Mouse (Mus musculus): ENCODE data around the gene Akap9. TPM values are rescaled to one million over a fixed set of nuclear protein-coding genes. Genes with fewer than 3 reads are reported as not detected.
"Not testable (repeated sequence)": the region's sequence is repeated elsewhere in the genome, so short reads cannot be mapped to it uniquely, and the experiment has no call there.

Akap9 gene
- polyA plus RNA-seq, 1 experiment from 2014 or later, result 137 TPM

DNA sequence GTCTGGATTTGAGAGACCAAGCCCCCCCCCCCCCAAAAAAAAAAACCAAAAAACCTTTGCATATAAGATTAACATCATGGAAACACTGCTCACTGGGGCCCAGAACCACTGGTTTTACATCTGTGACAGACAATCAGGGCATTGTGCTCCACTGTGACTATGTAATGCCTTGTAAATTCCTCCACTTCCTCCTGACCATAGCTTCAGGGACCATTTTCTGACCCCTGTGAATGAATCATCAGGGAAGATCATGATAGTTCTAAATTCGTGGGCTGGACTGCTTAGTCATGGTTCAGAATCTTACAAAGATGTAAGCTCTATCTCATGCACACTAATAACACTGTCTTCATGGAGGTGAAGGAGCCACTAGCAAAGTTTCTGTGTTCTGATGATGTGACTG lies 61.8 kb downstream of the Akap9 start:
- Histone ChIP-seq H3K9ac (ENCODE audit: low read length) (no peak overlapping the region), H3K27me3 (ENCODE audit: control insufficient read depth, insufficient read depth, low read length) (no peaks in the 10 kb centered on the region), H3K4me2 (ENCODE audit: low read depth, low read length) (no peak overlapping the region), H3K27ac (ENCODE audit: low read length) (no peak overlapping the region), H3K36me3 (ENCODE audit: control insufficient read depth, insufficient read depth, low read length) (peaks cover 11% of the 10 kb centered on the region; the same call in 1 of the 2 replicates), H3K4me1 (ENCODE audit: control insufficient read depth, insufficient read depth, low read length) (no peaks in the 10 kb centered on the region), H3K4me3 (replicated peaks; ENCODE audit: low read length) (no peak overlapping the region), H3K9me3 (replicated peaks; ENCODE audit: control insufficient read depth, low read length) (no peaks in the 10 kb centered on the region)
- 66% methylated on average over 1 of the region's 1 CpGs for WGBS
- ATAC-seq (ENCODE audit: insufficient read depth, low FRiP score), result no peak

DNA sequence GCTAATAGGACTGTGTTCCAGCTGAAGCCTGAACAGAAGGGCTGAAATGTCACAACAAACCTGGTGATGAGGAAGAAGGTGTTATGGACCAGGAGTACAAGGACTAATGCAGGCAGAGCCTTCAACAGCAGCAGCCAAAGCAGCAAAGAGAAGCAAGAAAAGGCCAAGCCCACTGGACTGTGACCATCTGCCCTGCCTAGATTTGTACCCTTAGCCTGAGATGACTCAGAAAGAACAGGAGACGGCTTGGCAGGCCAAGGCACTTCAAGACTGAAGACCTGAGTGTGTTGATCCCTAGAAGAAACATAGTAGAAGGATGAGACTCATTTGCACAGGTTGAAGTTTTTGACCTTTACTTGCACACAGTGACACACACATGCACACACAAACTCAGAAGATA lies 62.6 kb downstream of the Akap9 start:
- 83% methylated on average over 1 of the region's 1 CpGs for WGBS
- Histone ChIP-seq H3K4me2 (ENCODE audit: low read depth, low read length) (no peak overlapping the region), H3K4me3 (replicated peaks; ENCODE audit: low read length) (no peak overlapping the region), H3K4me1 (ENCODE audit: control insufficient read depth, insufficient read depth, low read length) (no peaks in the 10 kb centered on the region), H3K36me3 (ENCODE audit: control insufficient read depth, insufficient read depth, low read length) (peaks cover 11% of the 10 kb centered on the region; the same call in 1 of the 2 replicates), H3K9me3 (replicated peaks; ENCODE audit: control insufficient read depth, low read length) (no peaks in the 10 kb centered on the region), H3K27ac (ENCODE audit: low read length) (no peak overlapping the region), H3K27me3 (ENCODE audit: control insufficient read depth, insufficient read depth, low read length) (no peaks in the 10 kb centered on the region), H3K9ac (ENCODE audit: low read length) (no peak overlapping the region)
- ATAC-seq (ENCODE audit: insufficient read depth, low FRiP score), result no peak

DNA sequence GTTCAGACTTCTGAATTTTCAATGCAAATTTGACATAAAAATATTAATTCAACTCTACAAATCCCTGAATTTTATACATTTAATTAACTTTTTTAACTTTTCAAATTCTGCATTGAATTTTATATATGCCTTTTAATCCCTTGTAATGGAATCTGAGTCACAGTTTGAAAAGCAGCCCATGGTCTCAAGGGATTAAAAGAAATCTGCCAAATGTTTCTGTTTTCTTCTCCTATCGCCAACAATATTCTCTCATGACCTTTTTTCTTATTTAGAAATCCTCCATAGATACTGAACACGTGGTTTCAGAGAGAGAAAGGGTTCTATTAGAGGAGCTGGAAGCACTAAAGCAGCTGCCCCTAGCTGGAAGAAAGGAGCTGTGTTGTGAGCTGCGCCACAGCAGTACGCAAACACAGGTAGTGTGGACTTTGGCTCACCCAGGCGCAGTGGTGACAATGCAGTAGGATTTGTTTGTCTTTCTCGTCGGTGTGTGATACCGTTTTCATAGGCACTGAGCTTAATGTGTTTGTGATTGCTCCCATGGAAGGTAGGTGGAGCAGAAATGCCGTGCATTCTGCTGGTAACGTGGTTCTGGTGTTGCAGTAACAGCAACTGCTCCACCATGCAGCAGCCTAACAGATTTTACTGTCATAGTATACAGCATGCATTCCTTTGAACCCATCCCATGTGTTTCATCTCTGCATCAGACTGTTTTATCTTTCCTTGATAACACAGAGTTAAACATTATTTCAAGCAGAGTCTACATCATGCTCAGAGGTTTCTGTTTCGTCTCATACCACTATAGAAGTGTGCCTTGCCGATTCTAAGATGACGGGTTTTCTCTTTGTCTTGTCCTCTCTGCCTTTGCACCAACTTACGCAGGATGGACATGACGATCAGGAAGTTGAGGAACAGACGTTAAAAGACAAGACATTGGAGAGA lies 76.9 kb downstream of the Akap9 start:
- 61% methylated on average over 16 of the region's 16 CpGs for WGBS
- no peaks in the 10 kb centered on the region for H3K36me3 ChIP-seq (ENCODE audit: control insufficient read depth, insufficient read depth, low read length)
- peak overlapping the region; percentile 65; the same call in 1 of the 2 replicates for H3K27ac ChIP-seq (ENCODE audit: low read length)
- no peaks in the 10 kb centered on the region for H3K9me3 ChIP-seq (replicated peaks; ENCODE audit: control insufficient read depth, low read length)
- H3K4me1 ChIP-seq (ENCODE audit: control insufficient read depth, insufficient read depth, low read length), result no peaks in the 10 kb centered on the region
- H3K4me3 ChIP-seq (replicated peaks; ENCODE audit: low read length), result peak overlapping the region; percentile 23
- peak overlapping the region; percentile 39; the same call in 1 of the 2 replicates for H3K4me2 ChIP-seq (ENCODE audit: low read depth, low read length)
- no peak overlapping the region for H3K9ac ChIP-seq (ENCODE audit: low read length)
- ATAC-seq (ENCODE audit: insufficient read depth, low FRiP score), result peak; percentile 97
- H3K27me3 ChIP-seq (ENCODE audit: control insufficient read depth, insufficient read depth, low read length), result no peaks in the 10 kb centered on the region

DNA sequence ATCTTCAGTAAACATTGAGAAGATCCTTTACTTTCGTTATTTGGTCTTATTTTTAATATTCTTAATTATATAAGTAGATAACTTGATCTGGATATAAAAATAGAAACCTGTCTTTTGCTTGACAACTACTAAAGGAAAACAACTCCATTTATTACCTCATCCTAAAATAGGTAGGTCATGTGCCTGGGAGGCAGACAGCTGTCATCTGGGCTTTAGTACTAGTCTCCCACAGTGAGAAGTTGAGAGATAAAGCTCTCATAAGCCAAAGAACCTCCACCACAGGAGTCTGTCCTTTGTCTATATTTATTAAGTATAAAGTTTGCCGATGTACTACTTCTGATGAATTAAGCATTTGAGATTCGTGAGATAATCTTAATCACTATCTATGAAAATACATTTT lies 78.8 kb downstream of the Akap9 start:
- no peak for ATAC-seq (ENCODE audit: insufficient read depth, low FRiP score)

DNA sequence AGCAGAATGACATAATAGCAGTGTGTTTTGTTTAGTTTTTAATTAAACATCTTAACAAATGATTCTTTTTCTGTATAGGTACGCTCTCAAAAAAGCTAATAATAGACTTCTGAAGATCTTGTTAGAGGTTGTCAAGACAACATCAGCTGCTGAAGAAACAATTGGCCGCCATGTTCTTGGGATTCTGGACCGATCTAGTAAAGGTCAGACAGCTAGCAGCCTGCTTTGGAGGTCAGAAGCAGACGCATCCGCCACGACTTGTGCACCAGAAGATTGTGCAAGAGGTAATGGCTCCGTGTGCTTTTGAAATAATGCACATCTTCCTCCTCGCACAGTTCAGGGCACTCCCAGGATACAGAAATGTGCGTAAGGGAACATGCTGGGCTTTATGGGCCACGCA lies 80.4 kb downstream of the Akap9 start:
- 93% methylated on average over 10 of the region's 10 CpGs for WGBS
- no peak overlapping the region for H3K4me3 ChIP-seq (replicated peaks; ENCODE audit: low read length)
- H3K4me2 ChIP-seq (ENCODE audit: low read depth, low read length), result no peak overlapping the region
- H3K27ac ChIP-seq (ENCODE audit: low read length), result no peak overlapping the region
- H3K9me3 ChIP-seq (replicated peaks; ENCODE audit: control insufficient read depth, low read length), result no peaks in the 10 kb centered on the region
- no peak for ATAC-seq (ENCODE audit: insufficient read depth, low FRiP score)
- no peak overlapping the region for H3K9ac ChIP-seq (ENCODE audit: low read length)
- H3K27me3 ChIP-seq (ENCODE audit: control insufficient read depth, insufficient read depth, low read length), result no peaks in the 10 kb centered on the region
- no peaks in the 10 kb centered on the region for H3K4me1 ChIP-seq (ENCODE audit: control insufficient read depth, insufficient read depth, low read length)
- H3K36me3 ChIP-seq (ENCODE audit: control insufficient read depth, insufficient read depth, low read length), result no peaks in the 10 kb centered on the region

More for the DNA sequence above, 78.8 kb downstream of the Akap9 start:
- no peaks in the 10 kb centered on the region for H3K9me3 ChIP-seq (replicated peaks; ENCODE audit: control insufficient read depth, low read length)
- no peak overlapping the region for H3K4me2 ChIP-seq (ENCODE audit: low read depth, low read length)
- no peak overlapping the region for H3K27ac ChIP-seq (ENCODE audit: low read length)
- no peaks in the 10 kb centered on the region for H3K27me3 ChIP-seq (ENCODE audit: control insufficient read depth, insufficient read depth, low read length)
- H3K36me3 ChIP-seq (ENCODE audit: control insufficient read depth, insufficient read depth, low read length), result no peaks in the 10 kb centered on the region
- no peak overlapping the region for H3K4me3 ChIP-seq (replicated peaks; ENCODE audit: low read length)
- 84% methylated on average over 3 of the region's 3 CpGs for WGBS
- no peaks in the 10 kb centered on the region for H3K4me1 ChIP-seq (ENCODE audit: control insufficient read depth, insufficient read depth, low read length)
- no peak overlapping the region for H3K9ac ChIP-seq (ENCODE audit: low read length)

DNA sequence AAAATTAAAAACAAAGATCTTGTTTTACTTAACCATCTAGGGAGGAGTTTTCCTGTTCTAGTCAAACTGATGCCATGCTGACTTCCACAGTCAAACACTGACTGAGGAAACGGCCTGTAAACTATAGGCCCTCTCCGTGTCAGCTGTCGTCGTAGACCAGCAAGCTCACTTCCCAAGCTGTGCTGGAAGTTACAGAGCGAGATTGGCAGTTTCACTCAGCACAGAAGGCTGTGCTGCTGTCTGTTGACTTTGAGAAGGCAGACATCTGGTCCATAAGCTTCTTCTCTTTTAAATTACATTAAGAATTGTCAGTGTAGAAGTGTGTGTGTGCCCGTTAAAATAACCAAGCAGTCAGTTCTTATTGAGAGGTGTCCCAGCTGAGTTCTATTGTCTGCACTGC lies 81.7 kb downstream of the Akap9 start:
- H3K36me3 ChIP-seq (ENCODE audit: control insufficient read depth, insufficient read depth, low read length), result peaks cover 6% of the 10 kb centered on the region; the same call in 1 of the 2 replicates
- WGBS, result 84% methylated on average over 6 of the region's 6 CpGs
- H3K27ac ChIP-seq (ENCODE audit: low read length), result no peak overlapping the region
- ATAC-seq (ENCODE audit: insufficient read depth, low FRiP score), result no peak
- no peak overlapping the region for H3K4me2 ChIP-seq (ENCODE audit: low read depth, low read length)
- H3K9ac ChIP-seq (ENCODE audit: low read length), result no peak overlapping the region
- H3K9me3 ChIP-seq (replicated peaks; ENCODE audit: control insufficient read depth, low read length), result no peaks in the 10 kb centered on the region
- no peaks in the 10 kb centered on the region for H3K27me3 ChIP-seq (ENCODE audit: control insufficient read depth, insufficient read depth, low read length)
- no peak overlapping the region for H3K4me3 ChIP-seq (replicated peaks; ENCODE audit: low read length)
- H3K4me1 ChIP-seq (ENCODE audit: control insufficient read depth, insufficient read depth, low read length), result no peaks in the 10 kb centered on the region

DNA sequence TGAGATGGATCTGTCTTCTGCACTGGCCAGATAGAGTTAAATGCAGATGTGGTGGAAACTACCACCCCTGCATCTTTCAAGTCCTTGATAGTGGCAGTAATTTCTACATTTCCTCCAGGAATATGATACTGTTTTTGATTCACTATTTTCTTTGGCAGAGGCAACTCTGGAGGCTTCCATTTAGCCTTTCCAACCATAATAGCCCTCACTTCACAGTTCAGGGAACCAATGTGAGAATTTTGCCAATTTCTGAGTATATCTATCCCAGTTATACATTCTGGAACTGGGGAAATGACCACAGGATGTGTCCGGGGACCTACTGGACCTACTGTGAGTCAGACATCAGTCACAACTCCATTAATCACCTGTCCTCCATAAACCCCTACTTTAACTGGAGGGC lies 89.8 kb downstream of the Akap9 start:
- ATAC-seq (ENCODE audit: insufficient read depth, low FRiP score); H3K4me2 ChIP-seq (ENCODE audit: low read depth, low read length); H3K4me1 ChIP-seq (ENCODE audit: control insufficient read depth, insufficient read depth, low read length); H3K9ac ChIP-seq (ENCODE audit: low read length); H3K27ac ChIP-seq (ENCODE audit: low read length); H3K4me3 ChIP-seq (replicated peaks; ENCODE audit: low read length); H3K27me3 ChIP-seq (ENCODE audit: control insufficient read depth, insufficient read depth, low read length); H3K9me3 ChIP-seq (replicated peaks; ENCODE audit: control insufficient read depth, low read length): not testable (repeated sequence)
- peaks cover 12% of the 10 kb centered on the region for H3K36me3 ChIP-seq (ENCODE audit: control insufficient read depth, insufficient read depth, low read length)
- 83% methylated on average over 1 of the region's 1 CpGs for WGBS

DNA sequence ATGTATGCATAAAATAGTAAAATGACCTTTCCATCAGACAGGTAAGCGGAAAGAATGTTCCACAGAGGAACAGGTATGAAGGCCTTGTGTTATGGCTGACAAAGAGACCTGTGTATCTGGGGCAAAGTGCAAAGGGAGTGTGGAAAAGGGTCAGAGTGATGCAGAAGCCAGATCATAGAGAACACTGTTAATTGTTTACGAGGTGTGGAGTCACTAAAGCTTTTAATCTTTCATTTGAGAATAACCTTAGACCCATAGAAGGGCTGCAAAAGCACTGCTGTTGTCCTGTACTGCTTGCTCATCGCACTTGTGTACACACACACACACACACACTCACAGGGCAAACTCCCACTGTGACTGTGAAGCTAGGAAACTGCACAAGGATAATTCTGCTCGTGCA lies 91.5 kb downstream of the Akap9 start:
- Histone ChIP-seq H3K27me3 (ENCODE audit: control insufficient read depth, insufficient read depth, low read length) (no peaks in the 10 kb centered on the region), H3K36me3 (ENCODE audit: control insufficient read depth, insufficient read depth, low read length) (peaks cover 6% of the 10 kb centered on the region; the same call in 1 of the 2 replicates), H3K4me1 (ENCODE audit: control insufficient read depth, insufficient read depth, low read length) (peaks cover 7% of the 10 kb centered on the region; the same call in 1 of the 2 replicates), H3K4me2 (ENCODE audit: low read depth, low read length) (no peak overlapping the region), H3K9ac (ENCODE audit: low read length) (no peak overlapping the region), H3K27ac (ENCODE audit: low read length) (no peak overlapping the region), H3K4me3 (replicated peaks; ENCODE audit: low read length) (no peak overlapping the region), H3K9me3 (replicated peaks; ENCODE audit: control insufficient read depth, low read length) (no peaks in the 10 kb centered on the region)
- 0 out of 2 replicates have a peak, but pooled peaks have one; percentile 17 for ATAC-seq (ENCODE audit: insufficient read depth, low FRiP score)
- WGBS, result 78% methylated on average over 4 of the region's 4 CpGs

DNA sequence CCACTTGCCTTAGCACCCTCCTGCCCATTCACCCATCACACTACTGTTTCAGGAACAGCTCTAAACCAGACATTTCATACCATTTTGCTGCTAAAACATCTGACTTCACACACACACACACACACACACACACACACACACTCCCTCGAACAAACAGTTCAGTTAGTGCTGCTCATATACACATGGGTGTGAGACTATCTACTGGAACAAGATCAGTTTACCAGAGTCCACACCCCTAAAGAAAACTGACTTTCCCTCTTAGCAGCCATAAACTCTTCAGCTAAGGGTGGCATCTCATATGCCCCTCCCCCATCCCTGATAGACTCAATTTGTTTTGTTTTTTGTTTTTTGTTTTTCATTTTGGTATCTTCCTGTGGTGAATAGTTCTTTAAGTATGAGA lies 92.2 kb downstream of the Akap9 start:
- Histone ChIP-seq H3K36me3 (ENCODE audit: control insufficient read depth, insufficient read depth, low read length) (0 out of 2 replicates have a peak, but pooled peaks cover 3% of the 10 kb centered on the region), H3K9me3 (replicated peaks; ENCODE audit: control insufficient read depth, low read length) (no peaks in the 10 kb centered on the region), H3K27me3 (ENCODE audit: control insufficient read depth, insufficient read depth, low read length) (no peaks in the 10 kb centered on the region), H3K4me1 (ENCODE audit: control insufficient read depth, insufficient read depth, low read length) (peaks cover 7% of the 10 kb centered on the region; the same call in 1 of the 2 replicates), H3K27ac (ENCODE audit: low read length) (no peak overlapping the region), H3K4me3 (replicated peaks; ENCODE audit: low read length) (no peak overlapping the region), H3K4me2 (ENCODE audit: low read depth, low read length) (no peak overlapping the region), H3K9ac (ENCODE audit: low read length) (no peak overlapping the region)
- ATAC-seq (ENCODE audit: insufficient read depth, low FRiP score), result no peak
- WGBS, result 74% methylated on average over 1 of the region's 1 CpGs
